Mouse (Mus musculus) mature B cell (primary cell): ENCODE data around the gene Itih3.

Source experiments
- in situ Hi-C: fragments of 300-500 bp; cut with MboI; formaldehyde crosslinking; loops from 2 replicates; pipeline ENCODE4 v1.14.3; 2019

Gene Itih3

GRCm38 (mm10) chr14:30923375-30924105 lies at the start of gene Itih3:
Gene Itih3, minus strand, starts transcription at chr14:30923760.
- in situ Hi-C loops = no loop called here

DNA sequence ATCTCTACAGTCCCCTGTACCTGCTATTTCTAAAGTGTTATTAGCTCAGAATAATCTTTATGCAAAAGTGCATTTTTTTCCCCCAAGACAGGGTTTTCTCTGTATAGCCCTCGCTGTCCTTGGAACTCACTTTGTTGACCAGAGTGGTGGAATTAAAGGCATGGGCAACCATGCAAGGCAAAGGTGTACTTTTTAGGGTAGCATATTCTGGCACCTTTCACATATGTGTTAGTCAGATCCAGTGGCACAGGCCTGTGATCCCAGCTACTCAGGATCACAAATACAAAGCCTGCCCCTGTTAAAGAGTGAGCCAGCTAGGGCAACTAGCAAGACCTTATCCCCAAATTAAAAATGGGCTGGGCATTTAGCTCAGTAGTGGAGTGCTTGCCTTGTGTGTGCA lies 36.8 kb upstream of the Itih3 start:
- in situ Hi-C loops = no loop called here

GRCm38 (mm10) chr14:30959031-30959430 lies 35.5 kb upstream of the Itih3 start:
- in situ Hi-C loops = no loop called here

GRCm38 (mm10) chr14:30958517-30958916 lies 35.0 kb upstream of the Itih3 start:
- in situ Hi-C loops = no loop called here

DNA sequence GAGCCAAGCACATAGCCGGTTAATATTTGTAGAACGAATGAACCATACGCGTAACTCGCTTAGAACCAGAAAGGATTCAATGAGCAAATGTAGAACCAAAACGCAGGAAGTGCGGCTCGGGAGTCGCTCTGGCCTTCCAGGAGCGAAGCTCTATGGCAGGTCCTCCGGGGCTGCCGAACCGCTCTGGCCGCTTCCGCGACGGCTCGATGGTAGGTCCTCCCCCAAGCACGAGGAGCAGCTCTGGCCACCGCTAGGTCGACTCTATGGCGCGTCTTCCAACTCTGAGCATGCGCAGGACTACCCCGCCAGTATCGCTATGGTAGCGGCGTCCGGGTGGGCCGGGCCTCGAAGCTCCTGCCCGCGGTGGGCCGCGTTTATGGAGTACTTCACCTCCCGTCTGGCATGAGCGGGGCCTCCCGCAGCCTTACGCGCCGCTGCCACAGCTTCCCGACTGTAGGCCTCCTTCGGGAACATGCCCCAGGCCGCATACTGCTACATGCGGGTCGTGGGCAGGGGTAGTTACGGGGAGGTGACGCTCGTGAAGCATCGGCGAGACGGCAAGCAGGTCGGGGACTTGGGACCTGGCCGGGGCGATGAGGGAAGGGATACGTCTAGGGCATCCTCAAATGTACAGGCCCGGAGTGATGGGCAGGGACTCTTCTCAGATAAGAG lies 27.7 kb upstream of the Itih3 start, which contains the start of gene Nek4:
Gene Nek4, plus strand, starts transcription at position 224 of the 672 bp plus-strand sequence.
- in situ Hi-C loops = no loop called here

- in situ Hi-C loops = no loop called here
Observed at GRCm38 (mm10) chr14:30949986-30950385, 26.4 kb upstream of the Itih3 start.

DNA sequence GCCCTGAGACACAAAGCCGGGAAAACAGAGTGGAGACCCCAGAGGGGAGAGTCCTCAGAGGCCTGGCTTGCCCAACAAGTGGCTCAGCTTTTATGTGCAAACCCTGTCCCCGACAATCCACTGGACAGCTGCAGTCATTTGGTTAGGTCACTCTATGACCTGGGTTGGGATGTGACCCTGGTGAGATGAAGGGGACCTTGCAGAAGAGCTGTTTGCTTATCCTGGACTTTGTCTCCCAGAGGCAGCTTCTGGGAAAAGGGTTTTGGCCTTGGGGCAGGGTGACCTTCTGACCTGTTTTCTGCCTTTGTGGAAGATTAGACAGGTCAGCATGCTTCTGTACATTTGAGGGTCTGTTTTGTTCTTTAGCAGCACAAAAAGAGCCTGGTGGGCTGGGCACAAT lies 21.2 kb upstream of the Itih3 start:
- in situ Hi-C loops = no loop called here

DNA sequence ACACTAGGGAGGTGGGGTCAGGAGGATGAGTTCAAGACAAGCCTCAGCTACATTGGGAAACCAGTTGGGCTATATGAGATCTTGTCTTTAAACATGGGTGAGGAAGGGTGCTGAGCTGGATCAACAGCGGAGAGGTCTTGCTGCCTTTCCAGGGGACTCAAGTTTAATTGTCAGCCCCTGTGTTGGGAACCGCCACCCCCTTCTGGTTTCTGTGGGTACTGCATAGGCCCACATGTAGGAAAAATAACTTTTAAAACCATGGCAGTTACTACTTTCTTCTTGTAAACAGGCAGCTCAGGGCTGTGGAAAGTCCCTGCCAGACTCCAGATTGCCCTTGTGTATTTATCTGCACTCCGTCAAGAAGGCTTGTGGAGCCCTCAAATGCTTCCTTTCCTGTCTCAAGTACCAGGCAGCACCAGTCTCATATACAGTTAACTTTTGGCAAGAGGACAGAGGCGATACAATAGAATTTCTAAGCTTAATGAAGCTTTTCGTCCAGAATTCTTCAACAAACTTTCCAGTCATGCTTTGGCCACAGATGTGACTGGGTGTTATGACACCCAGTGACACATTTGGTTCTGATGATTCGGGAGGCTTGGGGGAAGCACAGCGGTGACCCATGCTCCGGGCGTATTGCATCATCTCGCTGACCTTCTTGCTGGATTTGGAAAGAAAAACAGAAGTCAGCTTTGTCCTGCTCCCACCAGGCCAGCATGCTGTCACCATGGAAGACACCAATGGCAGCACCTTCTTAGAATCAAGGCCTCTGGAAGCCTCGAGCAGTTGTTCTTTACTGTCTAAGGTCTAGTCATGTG lies 20.5 kb upstream of the Itih3 start:
- in situ Hi-C loops = no loop called here

DNA sequence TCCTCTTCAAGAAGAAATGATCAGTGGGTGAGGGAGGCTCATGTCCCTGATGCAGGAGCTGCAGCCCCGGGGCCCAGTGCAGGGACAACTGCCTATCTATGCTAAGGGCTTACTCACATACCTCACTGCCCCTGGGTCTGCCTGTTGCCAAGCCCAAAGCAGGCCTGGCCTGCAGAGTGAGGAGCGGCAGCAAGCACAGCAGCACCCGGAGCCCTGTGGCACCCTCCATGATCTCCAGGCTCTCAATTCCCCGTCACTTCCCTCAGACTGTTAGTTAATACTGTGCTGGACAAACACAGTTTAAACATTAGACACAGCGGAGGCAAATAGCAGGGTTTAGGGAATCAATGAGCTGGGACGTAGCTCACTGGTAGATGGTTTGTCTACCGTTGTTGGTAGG lies 19.5 kb upstream of the Itih3 start, which contains the start of gene Itih1:
Gene Itih1, minus strand, starts transcription at position 252 of the 400 bp plus-strand sequence.
- in situ Hi-C loops = no loop called here

DNA sequence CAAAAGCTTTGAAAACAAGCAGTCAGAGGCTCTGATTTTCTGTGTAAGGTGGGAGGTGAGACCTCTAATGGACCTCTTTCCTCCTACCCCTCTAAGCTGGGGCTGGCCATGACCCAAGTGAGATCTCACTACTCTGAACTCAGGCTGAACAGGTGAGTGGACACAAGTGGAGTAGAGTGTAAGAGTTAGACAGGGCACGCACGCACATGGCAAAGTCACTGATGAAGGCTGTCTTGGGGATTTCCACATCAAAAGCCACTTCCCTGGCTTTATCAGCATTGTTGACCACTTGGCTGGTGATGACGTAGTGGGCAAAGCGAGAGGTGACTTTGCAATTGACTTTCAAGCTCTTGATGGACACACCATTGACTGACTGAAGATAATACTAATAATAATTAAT lies 18.7 kb upstream of the Itih3 start:
- in situ Hi-C loops = no loop called here

- in situ Hi-C loops = no loop called here
Observed at GRCm38 (mm10) chr14:30933351-30933750, 9.8 kb upstream of the Itih3 start.

- in situ Hi-C loops = no loop called here
Observed at GRCm38 (mm10) chr14:30930386-30930785, 6.8 kb upstream of the Itih3 start.

GRCm38 (mm10) chr14:30925492-30925891 lies 1.9 kb upstream of the Itih3 start:
- in situ Hi-C loops = no loop called here

- in situ Hi-C loops = no loop called here
Observed at GRCm38 (mm10) chr14:30922053-30922670, 1.4 kb downstream of the Itih3 start.

DNA sequence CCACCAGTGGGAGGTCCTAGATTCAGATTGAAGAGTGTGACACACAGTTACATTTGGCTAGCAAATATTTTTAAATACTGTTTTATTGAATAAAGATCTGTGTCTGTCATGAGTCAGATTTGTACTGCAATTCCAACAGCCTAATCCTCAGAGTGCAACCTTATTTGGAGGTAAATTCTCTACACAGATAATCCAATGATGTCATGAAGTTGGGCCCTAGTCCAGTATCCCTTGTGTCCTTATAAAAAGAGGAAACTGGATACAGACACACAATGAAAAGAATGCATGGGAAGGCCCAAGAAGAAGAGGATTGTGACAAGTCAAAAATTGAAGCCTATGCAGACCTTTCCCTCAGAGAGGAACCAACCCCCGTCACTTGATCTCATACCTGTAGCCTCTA lies 7.0 kb downstream of the Itih3 start:
- in situ Hi-C loops = no loop called here

DNA sequence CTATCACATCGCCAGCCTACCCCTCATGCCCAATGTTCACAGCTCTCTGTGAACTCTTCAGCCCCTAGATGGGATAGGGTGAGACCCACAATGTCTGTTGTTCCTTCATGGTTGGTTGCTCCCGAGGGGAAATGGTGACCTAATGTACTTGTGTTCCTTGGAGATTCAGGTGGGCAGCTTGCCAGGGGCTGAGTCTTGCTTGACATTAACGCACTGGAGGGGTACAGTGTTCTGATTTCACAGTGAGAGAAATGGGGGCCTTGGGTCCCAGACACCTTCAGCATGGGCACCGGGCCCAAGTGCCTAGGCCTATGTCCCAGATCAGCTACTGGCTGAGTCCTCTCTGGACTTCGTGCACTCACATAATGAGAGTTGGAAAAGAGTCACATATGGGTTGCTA lies 10.2 kb downstream of the Itih3 start:
- in situ Hi-C loops = no loop called here

DNA sequence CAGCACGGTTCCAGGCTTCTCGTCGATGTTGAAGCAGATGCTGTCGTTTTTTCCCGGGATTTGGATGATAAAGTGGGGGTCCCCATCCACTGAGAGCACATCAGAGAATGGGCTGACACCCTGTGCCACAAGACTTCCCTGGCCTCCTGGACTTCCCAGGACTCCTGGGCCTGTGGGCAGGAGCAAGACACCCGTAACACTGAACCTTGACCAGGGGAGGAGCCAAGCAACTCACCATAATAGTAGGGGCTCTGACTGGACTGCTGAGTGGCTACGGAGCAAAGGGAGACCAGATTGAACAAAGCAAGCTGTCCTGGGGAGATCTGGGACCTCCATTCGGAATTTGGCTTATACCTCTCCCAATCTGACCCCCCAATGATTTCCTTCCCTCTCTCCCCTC lies 10.9 kb downstream of the Itih3 start:
- in situ Hi-C loops = no loop called here

GRCm38 (mm10) chr14:30911141-30911540 lies 12.4 kb downstream of the Itih3 start:
- in situ Hi-C loops = no loop called here

- in situ Hi-C loops = no loop called here
Observed at GRCm38 (mm10) chr14:30907814-30908265, 15.7 kb downstream of the Itih3 start.

DNA sequence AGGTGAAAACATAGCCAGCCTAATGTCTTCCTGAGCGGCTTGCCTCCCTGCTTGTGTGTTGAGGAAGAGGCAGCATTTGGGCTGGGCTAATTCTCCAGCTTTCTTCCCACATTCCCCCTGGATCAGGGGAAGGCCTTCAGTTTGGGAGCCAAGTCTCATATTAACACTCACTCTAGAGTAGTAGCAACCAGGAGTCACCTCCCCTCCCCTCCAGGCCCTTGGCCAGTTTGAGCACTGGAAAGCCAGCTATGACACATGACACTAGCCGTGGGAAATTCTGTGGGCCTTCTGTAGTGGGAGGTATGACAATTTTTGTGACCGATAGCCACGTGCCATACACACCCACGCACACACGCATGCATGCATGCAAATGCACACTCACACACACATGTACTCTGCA lies 17.6 kb downstream of the Itih3 start:
- in situ Hi-C loops = no loop called here

DNA sequence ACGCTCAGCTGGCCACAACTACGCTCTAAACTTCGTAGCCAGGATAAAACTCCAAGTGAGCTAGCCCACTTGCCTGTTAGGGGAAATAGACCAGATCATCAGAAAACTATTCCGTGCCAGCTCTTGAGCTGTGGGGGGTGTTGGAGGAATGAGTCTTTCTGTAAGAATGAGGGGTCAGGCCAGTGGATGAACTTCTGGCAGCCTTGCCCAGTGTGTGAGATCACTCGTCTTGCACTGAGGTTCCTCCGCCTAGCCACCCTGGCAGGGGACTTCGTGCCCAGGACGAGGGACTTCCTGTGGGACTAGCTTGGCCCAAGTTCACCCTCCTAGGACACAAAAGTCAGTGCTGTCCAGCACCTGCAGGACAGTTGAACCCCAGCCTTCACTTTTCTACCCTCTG lies 19.3 kb downstream of the Itih3 start:
- in situ Hi-C loops = no loop called here

DNA sequence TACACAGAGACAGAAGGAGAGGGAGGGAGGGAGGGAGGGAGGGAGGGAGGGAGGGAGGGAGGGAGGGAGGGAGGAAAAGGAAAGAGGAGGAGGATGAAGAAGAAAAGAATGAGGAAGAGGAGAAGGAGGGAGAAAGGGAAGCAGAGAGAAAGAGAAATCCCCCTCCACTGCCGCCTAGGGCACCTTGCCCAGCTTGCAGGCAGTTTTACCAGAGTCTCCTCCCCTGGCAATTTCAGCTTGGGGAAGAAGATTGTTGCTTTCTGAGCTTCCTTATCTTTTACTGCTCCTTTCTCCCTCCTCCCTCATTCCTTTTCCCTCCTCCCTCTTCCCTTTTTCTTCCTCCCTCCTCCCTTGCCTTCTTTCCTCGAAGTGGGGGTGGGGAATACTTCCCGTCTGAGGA lies 20.5 kb downstream of the Itih3 start:
- in situ Hi-C loops = no loop called here
